ENCODE assay signal across 8 mouse cellular contexts in the genomic region with DNA sequence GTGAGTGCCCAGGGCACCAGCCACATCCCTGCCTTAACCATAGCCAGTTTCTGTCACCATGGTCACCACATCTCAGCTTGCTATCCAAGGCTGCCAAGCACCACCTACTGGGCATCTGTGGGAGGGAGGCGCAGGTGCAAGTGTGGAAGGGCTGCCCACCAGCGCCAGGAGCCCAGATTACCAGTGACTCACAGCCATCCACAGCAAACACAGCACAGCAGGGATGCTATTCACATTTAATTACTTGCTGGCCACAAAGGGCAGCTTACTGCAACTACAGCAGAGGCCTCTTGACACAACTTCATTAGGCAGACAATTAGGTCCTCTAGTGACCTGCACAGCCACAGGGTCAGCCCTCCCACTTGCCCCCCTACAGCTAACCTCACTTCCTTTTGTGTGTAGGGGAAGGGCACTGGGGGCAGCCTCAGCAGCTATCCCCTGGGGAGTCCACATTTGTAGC. TPM values are rescaled to one million over a fixed set of nuclear protein-coding genes. Genes with fewer than 3 reads are reported as not detected.
DNase-seq lines count a peak whose midpoint lies in the region; ATAC-seq and TF ChIP-seq lines count a peak whose summit lies in the region.

No protein-coding gene starts in this region.

- DNase-seq in CD4-positive, CD25-positive, alpha-beta regulatory T cell, adult 2 months (ENCODE audit: low read depth, low spot score), result peak; percentile 25
- no peak for DNase-seq in urinary bladder, postnatal 4 days (ENCODE audit: low spot score in 2 of 2)
- DNase-seq in lung, postnatal 14 days, result no peak
- no peak for DNase-seq in kidney, postnatal 10 days

- H3K9ac ChIP-seq in hindbrain, embryonic 16.5 days (ENCODE audit: low read depth, low read length), result peak overlapping the region; percentile 43; the same call in 1 of the 2 replicates
- H3K9ac ChIP-seq in midbrain, embryonic 12.5 days (replicated peaks), result no peak overlapping the region

- no peaks in the 10 kb centered on the region for H3K9me3 ChIP-seq in hindbrain, embryonic 16.5 days (ENCODE audit: control insufficient read depth, low read length)
- H3K9me3 ChIP-seq in midbrain, embryonic 12.5 days, result no peaks in the 10 kb centered on the region

- H3K36me3 ChIP-seq in hindbrain, embryonic 16.5 days (ENCODE audit: control insufficient read depth, insufficient read depth, low read length), result peaks cover 27% of the 10 kb centered on the region
- H3K36me3 ChIP-seq in midbrain, embryonic 12.5 days, result peaks cover 62% of the 10 kb centered on the region

- H3K27me3 ChIP-seq in hindbrain, embryonic 16.5 days (replicated peaks; ENCODE audit: control insufficient read depth, insufficient read depth, low read length), result no peaks in the 10 kb centered on the region; the same call in 1 of the 2 replicates
- peaks cover 39% of the 10 kb centered on the region for H3K27me3 ChIP-seq in midbrain, embryonic 12.5 days

- peak; percentile 39; the same call in 1 of the 2 replicates for TF ChIP-seq POLR2A in cortical plate, adult 2 months (IDR thresholded peaks at IDR 0.05; ENCODE audit: extremely low read depth, insufficient read depth, low read length)

- no peaks in the 10 kb centered on the region for H3K4me1 ChIP-seq in cortical plate, adult 2 months (ENCODE audit: control insufficient read depth, insufficient read depth, low read length)
- peaks cover 10% of the 10 kb centered on the region for H3K4me1 ChIP-seq in hindbrain, embryonic 16.5 days (ENCODE audit: control insufficient read depth, insufficient read depth, low read depth, low read length)
- H3K4me1 ChIP-seq in midbrain, embryonic 12.5 days, result peaks cover 14% of the 10 kb centered on the region

- peak overlapping the region; percentile 24 for H3K27ac ChIP-seq in cortical plate, adult 2 months (ENCODE audit: insufficient read depth, low read length)
- no peak overlapping the region for H3K27ac ChIP-seq in hindbrain, embryonic 16.5 days (ENCODE audit: low read depth, low read length)
- H3K27ac ChIP-seq in midbrain, embryonic 12.5 days (replicated peaks), result peak overlapping the region; percentile 63

- WGBS in hindbrain, embryonic 16.5 days, result 10% methylated on average over 2 of the region's 2 CpGs
- 0% methylated on average over 2 of the region's 2 CpGs for WGBS in midbrain, embryonic 12.5 days

- no peak for ATAC-seq in CD4-positive, CD25-positive, alpha-beta regulatory T cell, adult 4 months
- peak; percentile 51; the same call in 1 of the 2 replicates for ATAC-seq in hindbrain, embryonic 16.5 days
- peak; percentile 52 for ATAC-seq in midbrain, embryonic 12.5 days (ENCODE audit: low FRiP score, low read depth)

- TF ChIP-seq CTCF in cortical plate, adult 2 months (IDR thresholded peaks at IDR 0.05; ENCODE audit: extremely low read depth, insufficient read depth, low read length), result peak; percentile 24; the same call in 1 of the 2 replicates

- no peak overlapping the region for H3K4me3 ChIP-seq in cortical plate, adult 2 months (ENCODE audit: insufficient read depth, low read length)
- H3K4me3 ChIP-seq in hindbrain, embryonic 16.5 days (ENCODE audit: low read length), result no peak overlapping the region
- H3K4me3 ChIP-seq in midbrain, embryonic 12.5 days, result no peak overlapping the region

- H3K4me2 ChIP-seq in hindbrain, embryonic 16.5 days (ENCODE audit: low read length), result no peak overlapping the region
- H3K4me2 ChIP-seq in midbrain, embryonic 12.5 days (replicated peaks), result no peak overlapping the region

RNA-seq across cellular contexts. Expression of a gene that starts 7.7 kb away (rescaled TPM):
- polyA plus RNA-seq in CD4-positive, CD25-positive, alpha-beta regulatory T cell, adult 4 months (2017; shearing (Covaris generic)), result 1 to 10 TPM; 5.0 to 7.7 TPM
- 64.8 and 68.2 TPM in 2 replicates for polyA plus RNA-seq in cortical plate, adult 2 months (2012; rRNA removed)
- 48.2 and 53.8 TPM in 2 replicates for polyA plus RNA-seq in hindbrain, embryonic 16.5 days (2015; fragmentation: Nextera tagmentation; extraction: Ambion mirVana)
- polyA plus RNA-seq in midbrain, embryonic 12.5 days (2016; fragmentation: Nextera tagmentation; extraction: Ambion mirVana), result 65.4 and 68.4 TPM in 2 replicates

RNA-seq across cellular contexts. Expression of a gene that starts 9.7 kb away (rescaled TPM):
- not detected for polyA plus RNA-seq in CD4-positive, CD25-positive, alpha-beta regulatory T cell, adult 4 months (2017; shearing (Covaris generic))
- not detected in 2 replicates for polyA plus RNA-seq in cortical plate, adult 2 months (2012; rRNA removed)
- polyA plus RNA-seq in hindbrain, embryonic 16.5 days (2015; fragmentation: Nextera tagmentation; extraction: Ambion mirVana), result 1.4 and 18.3 TPM in 2 replicates
- polyA plus RNA-seq in midbrain, embryonic 12.5 days (2016; fragmentation: Nextera tagmentation; extraction: Ambion mirVana), result 27.9 and 34.2 TPM in 2 replicates

RNA-seq across cellular contexts. Expression of a gene that starts 10.3 kb away (rescaled TPM):
- polyA plus RNA-seq in CD4-positive, CD25-positive, alpha-beta regulatory T cell, adult 4 months (2017; shearing (Covaris generic)), result not detected
- polyA plus RNA-seq in cortical plate, adult 2 months (2012; rRNA removed), result 0.40 and 1.6 TPM in 2 replicates
- polyA plus RNA-seq in hindbrain, embryonic 16.5 days (2015; fragmentation: Nextera tagmentation; extraction: Ambion mirVana), result not detected in 2 replicates
- polyA plus RNA-seq in midbrain, embryonic 12.5 days (2016; fragmentation: Nextera tagmentation; extraction: Ambion mirVana), result not detected in 2 replicates

RNA-seq across cellular contexts. Expression of a gene that starts 14.9 kb away (rescaled TPM):
- not detected for polyA plus RNA-seq in CD4-positive, CD25-positive, alpha-beta regulatory T cell, adult 4 months (2017; shearing (Covaris generic))
- not detected in 2 replicates for polyA plus RNA-seq in cortical plate, adult 2 months (2012; rRNA removed)
- polyA plus RNA-seq in hindbrain, embryonic 16.5 days (2015; fragmentation: Nextera tagmentation; extraction: Ambion mirVana), result 0.26 and 0.32 TPM in 2 replicates
- not detected in 2 replicates for polyA plus RNA-seq in midbrain, embryonic 12.5 days (2016; fragmentation: Nextera tagmentation; extraction: Ambion mirVana)

RNA-seq across cellular contexts. Expression of a gene that starts 15.8 kb away (rescaled TPM):
- polyA plus RNA-seq in CD4-positive, CD25-positive, alpha-beta regulatory T cell, adult 4 months (2017; shearing (Covaris generic)), result under 1 TPM in 1 of 2 experiments, not detected in 1; 0.09 TPM
- polyA plus RNA-seq in cortical plate, adult 2 months (2012; rRNA removed), result 12.1 and 12.5 TPM in 2 replicates
- 3.1 and 3.7 TPM in 2 replicates for polyA plus RNA-seq in hindbrain, embryonic 16.5 days (2015; fragmentation: Nextera tagmentation; extraction: Ambion mirVana)
- 1.4 and 1.5 TPM in 2 replicates for polyA plus RNA-seq in midbrain, embryonic 12.5 days (2016; fragmentation: Nextera tagmentation; extraction: Ambion mirVana)
